Mouse (Mus musculus): ENCODE measurements at regions not wholly inside any gene's neighbourhood (a gene's known extent, or its start where the extent isn't known, plus 50 kb on each side); places are given as distances from the start of the nearest gene placed in this dataset.

GRCm38 (mm10) chr15:64434502-64434901 lies 374.2 kb upstream of the Fam49b start:
- Histone ChIP-seq H3K27me3 (ENCODE audit: control insufficient read depth in 1 of 2, insufficient read depth in 2 of 2, low read length in 2 of 2) (peaks cover 2 to 7% of the 10 kb centered on the region in 2 experiments), H3K9me3 (replicated peaks; ENCODE audit: insufficient read depth, low read length) (no peaks in the 10 kb centered on the region), H3K4me3 (ENCODE audit: control insufficient read depth in 1 of 2, insufficient read depth in 1 of 2, low read depth in 2 of 2, low read length in 2 of 2) (no peak overlapping the region), H3K4me1 (ENCODE audit: control insufficient read depth in 1 of 2, insufficient read depth in 2 of 2, low read length in 2 of 2) (no peaks in the 10 kb centered on the region), H3K9ac (ENCODE audit: control insufficient read depth, low read depth, low read length, poor library complexity, severe bottlenecking) (no peak overlapping the region), H3K36me3 (ENCODE audit: control insufficient read depth in 1 of 2, insufficient read depth in 2 of 2, low read length in 2 of 2) (no peaks in the 10 kb centered on the region), H3K27ac (ENCODE audit: control insufficient read depth, low read depth, low read length) (no peak overlapping the region), H3K79me2 (ENCODE audit: control insufficient read depth, insufficient read depth, low read length, poor library complexity) (no peaks in the 10 kb centered on the region)
- TF ChIP-seq ETS1 (IDR thresholded peaks at IDR 0.05; ENCODE audit: low read depth, low read length), result no peak
- TF ChIP-seq HCFC1 (IDR thresholded peaks at IDR 0.05; ENCODE audit: low read depth, low read length), result no peak
- DNase-seq (ENCODE audit: low read depth, low spot score), result peak; percentile 14

GRCm38 (mm10) chr15:64434908-64435307 lies 374.6 kb upstream of the Fam49b start:
- H3K27ac ChIP-seq (ENCODE audit: control insufficient read depth, low read depth, low read length), result no peak overlapping the region
- no peak overlapping the region for H3K9ac ChIP-seq (ENCODE audit: control insufficient read depth, low read depth, low read length, poor library complexity, severe bottlenecking)
- H3K4me1 ChIP-seq (ENCODE audit: control insufficient read depth in 1 of 2, insufficient read depth in 2 of 2, low read length in 2 of 2), result no peaks in the 10 kb centered on the region
- no peaks in the 10 kb centered on the region for H3K9me3 ChIP-seq (replicated peaks; ENCODE audit: insufficient read depth, low read length)
- no peaks in the 10 kb centered on the region for H3K36me3 ChIP-seq (ENCODE audit: control insufficient read depth in 1 of 2, insufficient read depth in 2 of 2, low read length in 2 of 2)
- H3K4me3 ChIP-seq (ENCODE audit: control insufficient read depth in 1 of 2, insufficient read depth in 1 of 2, low read depth in 2 of 2, low read length in 2 of 2), result no peak overlapping the region
- TF ChIP-seq NELFE (IDR thresholded peaks at IDR 0.05; ENCODE audit: low read depth, low read length) (no peak), USF2 (IDR thresholded peaks at IDR 0.05; ENCODE audit: borderline replicate concordance in 1 of 2, insufficient read depth in 1 of 2, low read depth in 1 of 2, low read length in 2 of 2) (no peak), TCF12 (IDR thresholded peaks at IDR 0.05; ENCODE audit: low read depth, low read length) (no peak), MYC (IDR thresholded peaks at IDR 0.05; ENCODE audit: low read depth, low read length) (no peak)
- no peaks in the 10 kb centered on the region for H3K79me2 ChIP-seq (ENCODE audit: control insufficient read depth, insufficient read depth, low read length, poor library complexity)
- DNase-seq (ENCODE audit: low read depth, low spot score), result no peak
- H3K27me3 ChIP-seq (ENCODE audit: control insufficient read depth in 1 of 2, insufficient read depth in 2 of 2, low read length in 2 of 2), result peaks cover 2 to 7% of the 10 kb centered on the region in 2 experiments

- no peak for DNase-seq (ENCODE audit: low read depth, low spot score)
- Histone ChIP-seq H3K27me3 (ENCODE audit: control insufficient read depth in 1 of 2, insufficient read depth in 2 of 2, low read length in 2 of 2) (0 out of 4 replicates have a peak, but pooled peaks cover 0 to 1% of the 10 kb centered on the region in 2 experiments), H3K4me1 (ENCODE audit: control insufficient read depth in 1 of 2, insufficient read depth in 2 of 2, low read length in 2 of 2) (no peaks in the 10 kb centered on the region), H3K36me3 (ENCODE audit: control insufficient read depth in 1 of 2, insufficient read depth in 2 of 2, low read length in 2 of 2) (no peaks in the 10 kb centered on the region), H3K9ac (ENCODE audit: control insufficient read depth, low read depth, low read length, poor library complexity, severe bottlenecking) (no peak overlapping the region), H3K79me2 (ENCODE audit: control insufficient read depth, insufficient read depth, low read length, poor library complexity) (no peaks in the 10 kb centered on the region), H3K9me3 (replicated peaks; ENCODE audit: insufficient read depth, low read length) (no peaks in the 10 kb centered on the region), H3K27ac (ENCODE audit: control insufficient read depth, low read depth, low read length) (no peak overlapping the region), H3K4me3 (ENCODE audit: control insufficient read depth in 1 of 2, insufficient read depth in 1 of 2, low read depth in 2 of 2, low read length in 2 of 2) (no peak overlapping the region)
- no peak for TF ChIP-seq ELF1 (IDR thresholded peaks at IDR 0.05; ENCODE audit: low read depth, low read length)
- TF ChIP-seq ZNF384 (IDR thresholded peaks at IDR 0.05; ENCODE audit: low read depth, low read length), result no peak
- no peak for TF ChIP-seq GATA1 (IDR thresholded peaks at IDR 0.05; ENCODE audit: low read depth, low read length)
- TF ChIP-seq MAX (IDR thresholded peaks at IDR 0.05; ENCODE audit: low read length), result no peak
- TF ChIP-seq EP300 (IDR thresholded peaks at IDR 0.05; ENCODE audit: low read depth in 1 of 2, low read length in 2 of 2), result no peak
- TF ChIP-seq TCF12 (IDR thresholded peaks at IDR 0.05; ENCODE audit: low read depth, low read length), result no peak
- TF ChIP-seq ETS1 (IDR thresholded peaks at IDR 0.05; ENCODE audit: low read depth, low read length), result no peak
- no peak for TF ChIP-seq RCOR1 (IDR thresholded peaks at IDR 0.05; ENCODE audit: low read depth, low read length)
- no peak for TF ChIP-seq MAZ (IDR thresholded peaks at IDR 0.05; ENCODE audit: low read depth, low read length)
- TF ChIP-seq E2F4 (IDR thresholded peaks at IDR 0.05; ENCODE audit: borderline replicate concordance, low read depth, low read length), result no peak
- no peak for TF ChIP-seq ZKSCAN1 (IDR thresholded peaks at IDR 0.05; ENCODE audit: low read depth, low read length)
- TF ChIP-seq SIN3A (IDR thresholded peaks at IDR 0.05; ENCODE audit: low read length), result no peak
- TF ChIP-seq NRF1 (IDR thresholded peaks at IDR 0.05; ENCODE audit: insufficient read depth, low read depth, low read length, poor library complexity, severe bottlenecking), result no peak
- no peak for TF ChIP-seq USF1 (IDR thresholded peaks at IDR 0.05; ENCODE audit: low read depth, low read length)
Measured at GRCm38 (mm10) chr15:64445076-64445475, 372.4 kb upstream of the Gm21798 start.

Measured in MEL (cell line).